ENCODE assay signal across 8 mouse cellular contexts in the genomic region with DNA sequence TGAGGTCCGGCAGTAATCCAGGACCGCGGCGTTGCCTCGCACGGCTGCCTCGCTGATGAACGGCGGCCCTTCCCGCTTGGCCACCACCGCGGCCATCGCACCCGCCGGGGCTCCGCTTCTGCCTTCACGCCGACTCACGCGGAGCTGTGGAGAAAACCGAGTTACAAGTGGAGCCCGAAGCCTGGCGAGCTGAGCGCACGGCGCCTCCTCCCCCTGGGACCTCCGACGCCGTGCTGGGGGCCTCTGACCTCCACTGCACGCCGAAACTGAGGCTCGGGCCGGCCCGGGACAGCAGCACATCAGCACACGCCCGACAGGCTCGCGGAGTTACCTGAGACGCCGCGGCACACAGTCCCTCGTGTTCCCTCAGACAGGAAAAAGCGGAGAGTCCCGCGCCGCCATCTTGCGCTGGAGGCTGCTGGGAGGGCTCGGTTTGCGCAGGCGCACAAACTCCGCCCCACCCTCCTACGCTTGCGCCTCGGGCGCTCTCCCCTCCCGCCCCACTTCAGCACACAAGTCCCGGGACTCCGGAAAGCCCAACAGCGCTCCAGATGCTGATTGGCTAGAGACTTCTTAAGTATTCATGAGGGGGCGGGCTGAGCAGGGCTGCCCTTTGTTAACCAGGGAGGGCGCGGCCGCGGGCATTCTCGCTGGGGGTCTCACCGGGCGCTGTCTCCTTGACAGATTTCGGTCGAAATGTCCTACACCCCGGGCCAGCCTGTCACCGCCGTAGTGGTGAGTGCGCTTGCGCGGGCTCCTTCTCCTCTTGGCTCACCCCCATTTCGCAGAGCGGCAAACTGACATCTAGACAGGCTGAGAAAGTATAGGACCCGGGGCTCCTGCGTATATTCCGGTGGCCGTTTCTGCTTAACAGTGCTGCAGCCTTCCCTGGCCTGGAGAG. TPM values are rescaled to one million over a fixed set of nuclear protein-coding genes. Genes with fewer than 3 reads are reported as not detected.
DNase-seq lines count a peak whose midpoint lies in the region; ATAC-seq and TF ChIP-seq lines count a peak whose summit lies in the region.

A gene (minus strand): TSS at position 430 of the 901 bp plus-strand sequence.
A gene (plus strand): TSS at position 476 of the 901 bp plus-strand sequence.

- H3K36me3 ChIP-seq in forebrain, embryonic 10.5 days (replicated peaks) = peaks cover 38% of the 10 kb centered on the region
- H3K36me3 ChIP-seq in heart, embryonic 15.5 days = peaks cover 18% of the 10 kb centered on the region
- peaks cover 2% of the 10 kb centered on the region; the same call in 1 of the 2 replicates for H3K36me3 ChIP-seq in liver, embryonic 14.5 days (replicated peaks; ENCODE audit: control insufficient read depth, insufficient read depth, low read depth)
- no peaks in the 10 kb centered on the region for H3K36me3 ChIP-seq in neural tube, embryonic 11.5 days (ENCODE audit: control insufficient read depth, insufficient read depth, low read length)
- H3K36me3 ChIP-seq in stomach, postnatal 0 days (ENCODE audit: control insufficient read depth, insufficient read depth, low read length) = peaks cover 2% of the 10 kb centered on the region; the same call in 1 of the 2 replicates

- peak within 1 kb of the TSS; percentile 77 for H3K4me2 ChIP-seq in heart, embryonic 15.5 days
- H3K4me2 ChIP-seq in liver, embryonic 14.5 days (ENCODE audit: low read depth) = peak within 1 kb of the TSS; percentile 93
- H3K4me2 ChIP-seq in neural tube, embryonic 11.5 days (ENCODE audit: low read depth) = peak within 1 kb of the TSS; percentile 73
- peak within 1 kb of the TSS; percentile 85 for H3K4me2 ChIP-seq in stomach, postnatal 0 days (replicated peaks; ENCODE audit: low read depth)

- peak; percentile 18; the same call in 1 of the 2 replicates for TF ChIP-seq CTCF in liver, embryonic 14.5 days (IDR thresholded peaks at IDR 0.05; ENCODE audit: low read depth)
- no peak for TF ChIP-seq CTCF in stomach, postnatal 0 days (IDR thresholded peaks at IDR 0.05; ENCODE audit: low read depth)

- H3K4me3 ChIP-seq in forebrain, embryonic 10.5 days = peak within 1 kb of the TSS; percentile 73
- peak within 1 kb of the TSS; percentile 81 for H3K4me3 ChIP-seq in heart, embryonic 15.5 days
- peak within 1 kb of the TSS; percentile 89 to 95 for H3K4me3 ChIP-seq in liver, embryonic 14.5 days (ENCODE audit: insufficient read depth in 1 of 2, low read depth in 2 of 2, low read length in 2 of 2)
- peak within 1 kb of the TSS; percentile 92 for H3K4me3 ChIP-seq in neural tube, embryonic 11.5 days (ENCODE audit: low read depth, low read length)
- H3K4me3 ChIP-seq in stomach, postnatal 0 days (ENCODE audit: low read depth, low read length) = peak within 1 kb of the TSS; percentile 93

- no peaks in the 10 kb centered on the region for H3K27me3 ChIP-seq in forebrain, embryonic 10.5 days (ENCODE audit: poor library complexity, severe bottlenecking)
- no peaks in the 10 kb centered on the region for H3K27me3 ChIP-seq in heart, embryonic 15.5 days
- H3K27me3 ChIP-seq in liver, embryonic 14.5 days (ENCODE audit: control insufficient read depth, insufficient read depth, low read length) = no peaks in the 10 kb centered on the region
- no peaks in the 10 kb centered on the region for H3K27me3 ChIP-seq in neural tube, embryonic 11.5 days (ENCODE audit: control insufficient read depth, insufficient read depth, low read length)
- no peaks in the 10 kb centered on the region for H3K27me3 ChIP-seq in stomach, postnatal 0 days (ENCODE audit: control insufficient read depth, insufficient read depth, low read length)

- H3K4me1 ChIP-seq in forebrain, embryonic 10.5 days = peaks cover 28% of the 10 kb centered on the region
- peaks cover 33% of the 10 kb centered on the region for H3K4me1 ChIP-seq in heart, embryonic 15.5 days (replicated peaks)
- peaks cover 13 to 17% of the 10 kb centered on the region in 2 experiments for H3K4me1 ChIP-seq in liver, embryonic 14.5 days (replicated peaks; ENCODE audit: control insufficient read depth in 2 of 2, insufficient read depth in 2 of 2, low read length in 1 of 2)
- H3K4me1 ChIP-seq in neural tube, embryonic 11.5 days (ENCODE audit: control insufficient read depth, insufficient read depth, low read length) = peaks cover 12% of the 10 kb centered on the region
- H3K4me1 ChIP-seq in stomach, postnatal 0 days (replicated peaks; ENCODE audit: control insufficient read depth, insufficient read depth) = peaks cover 7% of the 10 kb centered on the region; the same call in 1 of the 2 replicates

- no peaks in the 10 kb centered on the region for H3K9me3 ChIP-seq in forebrain, embryonic 10.5 days
- no peaks in the 10 kb centered on the region for H3K9me3 ChIP-seq in heart, embryonic 15.5 days (replicated peaks)
- no peaks in the 10 kb centered on the region for H3K9me3 ChIP-seq in liver, embryonic 14.5 days (ENCODE audit: control insufficient read depth, low read length)
- no peaks in the 10 kb centered on the region for H3K9me3 ChIP-seq in neural tube, embryonic 11.5 days (ENCODE audit: control insufficient read depth, low read length)
- no peaks in the 10 kb centered on the region for H3K9me3 ChIP-seq in stomach, postnatal 0 days (ENCODE audit: control insufficient read depth, low read length)

- no peak for TF ChIP-seq EP300 in liver, embryonic 14.5 days (IDR thresholded peaks at IDR 0.05; ENCODE audit: low read depth)
- no peak for TF ChIP-seq EP300 in stomach, postnatal 0 days (optimal IDR thresholded peaks at IDR 0.05)

- peak; percentile 98 for ATAC-seq in CD4-positive, CD25-positive, alpha-beta regulatory T cell, adult 4 months
- ATAC-seq in heart, embryonic 15.5 days (replicated peaks; ENCODE audit: insufficient number of reproducible peaks, insufficient read depth, low FRiP score, low read depth) = peak; percentile 98
- peak; percentile 97 for ATAC-seq in liver, embryonic 14.5 days (ENCODE audit: insufficient read depth)
- ATAC-seq in neural tube, embryonic 11.5 days (ENCODE audit: insufficient read depth, low FRiP score, low TSS enrichment) = peak; percentile 98
- ATAC-seq in stomach, postnatal 0 days (ENCODE audit: low FRiP score, low TSS enrichment) = peak; percentile 97

- WGBS in forebrain, embryonic 10.5 days = under 1% methylated on average over 81 of the region's 81 CpGs
- 0% methylated on average over 81 of the region's 81 CpGs for whole genome bisulfite sequencing in heart, embryonic 15.5 days
- under 1% methylated on average over 81 of the region's 81 CpGs for WGBS in liver, embryonic 14.5 days (ENCODE audit: insufficient replicate concordance)
- under 1% methylated on average over 76 of the region's 81 CpGs for WGBS in neural tube, embryonic 11.5 days
- WGBS in stomach, postnatal 0 days = under 1% methylated on average over 81 of the region's 81 CpGs

- peak; percentile 94 for DNase-seq in c-Kit-negative CD71-positive TER-119-positive erythroid progenitor cells, embryonic 14.5 days (ENCODE audit: low read depth, low spot score)
- peak; percentile 96 for DNase-seq in forebrain, embryonic 10.5 days (ENCODE audit: extremely low spot score, low spot score)
- peak; percentile 96 to 98 for DNase-seq in kidney, postnatal 25 days
- peak; percentile 97 to 98 (median 97) for DNase-seq in liver, embryonic 14.5 days (ENCODE audit: low read depth in 3 of 3, low spot score in 3 of 3)
- DNase-seq in neural tube, embryonic 11.5 days (ENCODE audit: low spot score) = peak; percentile 96
- peak; percentile 97 for DNase-seq in stomach, postnatal 0 days (ENCODE audit: low spot score)

- H3K27ac ChIP-seq in forebrain, embryonic 10.5 days = peak within 1 kb of the TSS; percentile 91
- peak within 1 kb of the TSS; percentile 98 for H3K27ac ChIP-seq in heart, embryonic 15.5 days
- H3K27ac ChIP-seq in liver, embryonic 14.5 days = peak within 1 kb of the TSS; percentile 40
- H3K27ac ChIP-seq in neural tube, embryonic 11.5 days (ENCODE audit: low read depth, low read length) = peak within 1 kb of the TSS; percentile 81
- H3K27ac ChIP-seq in stomach, postnatal 0 days (replicated peaks) = peak within 1 kb of the TSS; percentile 99

- peak within 1 kb of the TSS; percentile 94 for H3K9ac ChIP-seq in heart, embryonic 15.5 days
- H3K9ac ChIP-seq in liver, embryonic 14.5 days (replicated peaks) = peak within 1 kb of the TSS; percentile 86
- H3K9ac ChIP-seq in neural tube, embryonic 11.5 days (ENCODE audit: low read length) = peak within 1 kb of the TSS; percentile 83
- H3K9ac ChIP-seq in stomach, postnatal 0 days (ENCODE audit: low read length) = peak within 1 kb of the TSS; percentile 94

RNA-seq across cellular contexts. Expression of the first gene that starts in this region (rescaled TPM):
- polyA plus RNA-seq in CD4-positive, CD25-positive, alpha-beta regulatory T cell, adult 4 months (2017; shearing (Covaris generic)) = 10 to 100 TPM; 42.2 to 49.5 TPM
- 135 and 138 TPM in 2 replicates for polyA plus RNA-seq in forebrain, embryonic 10.5 days (2016; fragmentation: Nextera tagmentation; extraction: Ambion mirVana)
- 90.7 and 98.9 TPM in 2 replicates for polyA plus RNA-seq in heart, embryonic 15.5 days (2015; fragmentation: Nextera tagmentation; extraction: Ambion mirVana)
- 38.3 and 40.1 TPM in 2 replicates for polyA plus RNA-seq in liver, embryonic 14.5 days (2012; rRNA removed)
- polyA plus RNA-seq in liver, embryonic 14.5 days (2014; fragmentation: Nextera tagmentation; extraction: Ambion mirVana) = 80.3 and 83.7 TPM in 2 replicates
- polyA plus RNA-seq in neural tube, embryonic 11.5 days (2014; fragmentation: Nextera tagmentation; extraction: Ambion mirVana) = 119 and 131 TPM in 2 replicates
- 125 and 132 TPM in 2 replicates for polyA plus RNA-seq in stomach, postnatal 0 days (2015; fragmentation: Nextera tagmentation; extraction: Ambion mirVana)

RNA-seq across cellular contexts. Expression of the second gene that starts in this region (rescaled TPM):
- 10 to 100 TPM; 27.4 to 30.8 TPM for polyA plus RNA-seq in CD4-positive, CD25-positive, alpha-beta regulatory T cell, adult 4 months (2017; shearing (Covaris generic))
- 143 TPM in 2 replicates for polyA plus RNA-seq in forebrain, embryonic 10.5 days (2016; fragmentation: Nextera tagmentation; extraction: Ambion mirVana)
- polyA plus RNA-seq in heart, embryonic 15.5 days (2015; fragmentation: Nextera tagmentation; extraction: Ambion mirVana) = 222 and 231 TPM in 2 replicates
- polyA plus RNA-seq in liver, embryonic 14.5 days (2012; rRNA removed) = 10.8 and 11.6 TPM in 2 replicates
- polyA plus RNA-seq in liver, embryonic 14.5 days (2014; fragmentation: Nextera tagmentation; extraction: Ambion mirVana) = 25.8 and 26.7 TPM in 2 replicates
- 225 and 227 TPM in 2 replicates for polyA plus RNA-seq in neural tube, embryonic 11.5 days (2014; fragmentation: Nextera tagmentation; extraction: Ambion mirVana)
- polyA plus RNA-seq in stomach, postnatal 0 days (2015; fragmentation: Nextera tagmentation; extraction: Ambion mirVana) = 176 and 184 TPM in 2 replicates

Comparison
In these comparisons a context has a peak if more than half of its experiments do, and no peak if none do; other contexts are left out.
1. Peak in every context shown above with its lines: DNase-seq, ATAC-seq, H3K4me3 ChIP-seq and H3K27ac ChIP-seq.
2. H3K27ac ChIP-seq: peak in every context shown above with its lines; median percentile 99 in stomach, postnatal 0 days; 98 in heart, embryonic 15.5 days; 91 in forebrain, embryonic 10.5 days; 81 in neural tube, embryonic 11.5 days; 40 in liver, embryonic 14.5 days.